ENCODE assay signal across 8 mouse cellular contexts in genomic region chr11:80503726-80504452, GRCm38 (mm10). TPM values are rescaled to one million over a fixed set of nuclear protein-coding genes. Genes with fewer than 3 reads are reported as not detected.
A peak's percentile ranks its signal among the peaks of the same experiment; 100 is the strongest.
DNase-seq lines count a peak whose midpoint lies in the region; ATAC-seq lines count a peak whose summit lies in the region.

No protein-coding gene starts in this region.

- H3K4me1 ChIP-seq in lung, embryonic 15.5 days = peaks cover 18% of the 10 kb centered on the region
- H3K4me1 ChIP-seq in embryonic facial prominence, embryonic 14.5 days (ENCODE audit: control insufficient read depth, insufficient read depth, low read length) = peaks cover 25% of the 10 kb centered on the region
- peaks cover 2% of the 10 kb centered on the region for H3K4me1 ChIP-seq in intestine, embryonic 15.5 days (replicated peaks)
- peaks cover 39% of the 10 kb centered on the region for H3K4me1 ChIP-seq in midbrain, embryonic 11.5 days (ENCODE audit: control insufficient read depth, insufficient read depth, low read length)

- DNase-seq in lung, adult 18-20 months = no peak
- DNase-seq in embryonic facial prominence, embryonic 14.5 days (ENCODE audit: low spot score) = peak; percentile 92
- DNase-seq in midbrain, embryonic 11.5 days (ENCODE audit: low spot score, missing footprints) = peak; percentile 97
- peak; percentile 61 to 74 for DNase-seq in thymus, adult 18-20 months
- no peak for DNase-seq in gastrocnemius, adult 8-10 months (ENCODE audit: low spot score in 2 of 2)
- no peak for DNase-seq in adrenal gland, adult 8-10 months

- no peak overlapping the region for H3K9ac ChIP-seq in lung, embryonic 15.5 days
- H3K9ac ChIP-seq in embryonic facial prominence, embryonic 14.5 days (ENCODE audit: low read depth, low read length) = peak overlapping the region; percentile 21; the same call in 1 of the 2 replicates
- no peak overlapping the region for H3K9ac ChIP-seq in intestine, embryonic 15.5 days
- peak overlapping the region; percentile 60 for H3K9ac ChIP-seq in midbrain, embryonic 11.5 days (ENCODE audit: low read length)

- H3K4me3 ChIP-seq in lung, embryonic 15.5 days = no peak overlapping the region
- H3K4me3 ChIP-seq in embryonic facial prominence, embryonic 14.5 days (ENCODE audit: low read depth, low read length) = no peak overlapping the region
- no peak overlapping the region for H3K4me3 ChIP-seq in intestine, embryonic 15.5 days (replicated peaks)
- no peak overlapping the region for H3K4me3 ChIP-seq in midbrain, embryonic 11.5 days (ENCODE audit: low read depth, low read length)

- H3K27ac ChIP-seq in lung, embryonic 15.5 days = no peak overlapping the region
- H3K27ac ChIP-seq in embryonic facial prominence, embryonic 14.5 days (replicated peaks; ENCODE audit: low read depth, low read length) = peak overlapping the region; percentile 29; the same call in 1 of the 2 replicates
- H3K27ac ChIP-seq in intestine, embryonic 15.5 days = no peak overlapping the region
- peak overlapping the region; percentile 97 for H3K27ac ChIP-seq in midbrain, embryonic 11.5 days (ENCODE audit: low read depth, low read length)

- H3K36me3 ChIP-seq in lung, embryonic 15.5 days = no peaks in the 10 kb centered on the region
- H3K36me3 ChIP-seq in embryonic facial prominence, embryonic 14.5 days (ENCODE audit: control insufficient read depth, insufficient read depth, low read length) = no peaks in the 10 kb centered on the region
- H3K36me3 ChIP-seq in intestine, embryonic 15.5 days = 0 out of 2 replicates have a peak, but pooled peaks cover 3% of the 10 kb centered on the region
- H3K36me3 ChIP-seq in midbrain, embryonic 11.5 days (ENCODE audit: control insufficient read depth, insufficient read depth, low read length) = no peaks in the 10 kb centered on the region

- no peak overlapping the region for H3K4me2 ChIP-seq in lung, embryonic 15.5 days
- H3K4me2 ChIP-seq in embryonic facial prominence, embryonic 14.5 days (ENCODE audit: low read depth, low read length) = no peak overlapping the region
- H3K4me2 ChIP-seq in intestine, embryonic 15.5 days (replicated peaks) = no peak overlapping the region
- H3K4me2 ChIP-seq in midbrain, embryonic 11.5 days = peak overlapping the region; percentile 32

- 0 out of 2 replicates have a peak, but pooled peaks have one; percentile 27 for ATAC-seq in lung, embryonic 15.5 days (ENCODE audit: borderline replicate concordance, extremely low read depth, low FRiP score, low TSS enrichment)
- peak; percentile 81 for ATAC-seq in embryonic facial prominence, embryonic 14.5 days (ENCODE audit: low read depth)
- ATAC-seq in intestine, embryonic 15.5 days = peak; percentile 43
- ATAC-seq in midbrain, embryonic 11.5 days (ENCODE audit: low FRiP score) = peak; percentile 93

- WGBS in lung, embryonic 15.5 days = 39% methylated on average over 13 of the region's 13 CpGs
- WGBS in embryonic facial prominence, embryonic 14.5 days = 30% methylated on average over 13 of the region's 13 CpGs
- WGBS in intestine, embryonic 15.5 days = 47% methylated on average over 13 of the region's 13 CpGs
- 12% methylated on average over 13 of the region's 13 CpGs for WGBS in midbrain, embryonic 11.5 days

- no peaks in the 10 kb centered on the region for H3K27me3 ChIP-seq in lung, embryonic 15.5 days
- H3K27me3 ChIP-seq in embryonic facial prominence, embryonic 14.5 days (replicated peaks; ENCODE audit: control insufficient read depth, insufficient read depth, low read length) = no peaks in the 10 kb centered on the region
- H3K27me3 ChIP-seq in intestine, embryonic 15.5 days (replicated peaks) = no peaks in the 10 kb centered on the region
- no peaks in the 10 kb centered on the region for H3K27me3 ChIP-seq in midbrain, embryonic 11.5 days (ENCODE audit: control insufficient read depth, insufficient read depth, low read length)

- no peaks in the 10 kb centered on the region for H3K9me3 ChIP-seq in lung, embryonic 15.5 days
- no peaks in the 10 kb centered on the region for H3K9me3 ChIP-seq in embryonic facial prominence, embryonic 14.5 days (ENCODE audit: control insufficient read depth, low read length)
- no peaks in the 10 kb centered on the region for H3K9me3 ChIP-seq in intestine, embryonic 15.5 days
- no peaks in the 10 kb centered on the region for H3K9me3 ChIP-seq in midbrain, embryonic 11.5 days (ENCODE audit: control insufficient read depth, low read length)

RNA-seq across cellular contexts. Expression of gene Cdk5r1, which starts 27.1 kb away (rescaled TPM):
- 0.81 and 1.2 TPM in 2 replicates for polyA plus RNA-seq in lung, embryonic 15.5 days (2015; fragmentation: Nextera tagmentation; extraction: Ambion mirVana)
- 4.9 and 5.1 TPM in 2 replicates for polyA plus RNA-seq in embryonic facial prominence, embryonic 14.5 days (2014; fragmentation: Nextera tagmentation; extraction: Ambion mirVana)
- 1.4 and 1.8 TPM in 2 replicates for polyA plus RNA-seq in intestine, embryonic 15.5 days (2015; fragmentation: Nextera tagmentation; extraction: Ambion mirVana)
- 16.3 and 16.6 TPM in 2 replicates for polyA plus RNA-seq in midbrain, embryonic 11.5 days (2014; fragmentation: Nextera tagmentation; extraction: Ambion mirVana)
- under 1 TPM; 0.20 to 0.43 (median 0.29) TPM for total RNA-seq in gastrocnemius, adult 8-10 months (2022)
- 1 to 10 TPM; 2.4 to 3.9 (median 3.4) TPM for total RNA-seq in adrenal gland, adult 8-10 months (2022)

Comparison
In these comparisons a context has a peak if more than half of its experiments do, and no peak if none do; other contexts are left out.
1. ATAC-seq: peak in every context shown above with its lines; median percentile 93 in midbrain, embryonic 11.5 days; 81 in embryonic facial prominence, embryonic 14.5 days; 43 in intestine, embryonic 15.5 days; 27 in lung, embryonic 15.5 days.
2. H3K27ac ChIP-seq: peak in embryonic facial prominence, embryonic 14.5 days (single experiment) and midbrain, embryonic 11.5 days (single experiment); none in lung, embryonic 15.5 days (single experiment) and intestine, embryonic 15.5 days (single experiment).
3. H3K9ac ChIP-seq: peak in embryonic facial prominence, embryonic 14.5 days (single experiment) and midbrain, embryonic 11.5 days (single experiment); none in lung, embryonic 15.5 days (single experiment) and intestine, embryonic 15.5 days (single experiment).
4. DNase-seq: peak in embryonic facial prominence, embryonic 14.5 days (single experiment), midbrain, embryonic 11.5 days (single experiment) and thymus, adult 18-20 months (2 of 2); none in lung, adult 18-20 months (0 of 2), gastrocnemius, adult 8-10 months (0 of 2) and adrenal gland, adult 8-10 months (single experiment).